Mouse (Mus musculus): ENCODE measurements around the gene Tlr12.

Tlr12 gene

DNA sequence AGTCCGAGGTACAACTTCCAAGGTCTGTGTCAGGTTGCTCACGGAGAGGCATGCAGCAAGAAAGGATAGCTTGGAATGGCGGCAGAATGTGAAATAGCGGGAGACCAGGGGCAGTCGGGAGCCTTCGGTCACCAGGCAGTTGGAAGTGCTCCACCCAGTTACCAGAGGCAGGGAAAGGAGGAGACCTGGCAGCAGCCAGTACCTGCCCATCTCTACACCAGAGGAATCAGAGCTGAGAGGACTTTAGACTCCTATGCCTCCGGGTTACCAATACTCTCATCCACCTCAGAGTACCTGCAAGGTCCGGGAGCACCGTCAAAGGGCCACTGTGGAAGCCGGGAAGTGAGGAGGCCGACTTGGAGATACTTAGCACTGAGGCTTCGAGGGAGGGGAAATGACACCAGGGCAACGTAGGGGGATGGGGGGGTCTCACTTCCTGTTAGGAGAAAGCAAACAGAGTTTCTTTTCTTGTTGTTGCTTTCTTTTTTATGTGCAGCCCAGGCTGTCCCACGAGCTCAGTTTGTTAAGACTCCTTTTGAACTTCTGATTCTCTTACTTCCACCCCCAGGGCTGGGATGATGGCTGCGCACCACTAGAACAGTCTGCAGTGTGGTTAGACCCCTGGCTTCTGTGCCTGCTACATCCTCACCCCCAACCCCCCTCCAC, at the start of gene Tlr12:
Gene Tlr12, minus strand, starts transcription at position 374 of the 666 bp plus-strand sequence.
- 68% methylated on average over 15 of the region's 15 CpGs for WGBS

DNA sequence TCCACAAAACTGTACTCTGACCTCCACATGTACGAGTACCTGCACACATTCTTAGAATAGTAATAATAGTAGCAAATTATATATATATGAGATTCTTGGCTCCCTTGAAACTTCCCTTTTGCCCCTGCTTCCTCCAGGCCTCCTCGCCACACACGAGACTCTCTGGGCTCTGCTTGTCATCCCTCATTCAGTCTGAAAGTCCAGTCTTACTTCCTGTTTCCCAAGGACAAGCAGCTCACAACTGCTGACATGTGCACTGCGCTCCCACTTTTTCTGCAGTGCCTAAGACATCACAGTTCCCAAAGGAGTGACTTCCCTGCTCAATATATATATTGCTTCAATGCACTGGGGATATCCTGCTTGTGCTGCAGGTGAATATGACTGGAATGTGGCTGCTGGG, 48.8 kb upstream of the Tlr12 start:
- WGBS = 77% methylated on average over 4 of the region's 4 CpGs

DNA sequence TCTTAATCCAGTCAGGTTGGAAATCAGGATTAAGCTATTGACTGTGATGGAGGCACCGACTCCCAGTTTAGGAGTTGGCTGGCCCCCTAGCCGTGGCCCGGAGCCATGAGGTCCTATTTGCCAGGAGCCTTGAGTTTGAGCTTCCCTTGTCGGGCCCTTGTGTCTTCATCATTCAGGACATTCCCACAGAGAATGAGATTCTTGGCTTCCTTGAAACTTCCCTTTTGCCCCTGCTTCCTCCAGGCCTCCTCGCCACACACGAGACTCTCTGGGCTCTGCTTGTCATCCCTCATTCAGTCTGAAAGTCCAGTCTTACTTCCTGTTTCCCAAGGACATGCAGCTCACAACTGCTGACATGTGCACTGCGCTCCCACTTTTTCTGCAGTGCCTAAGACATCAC, 47.9 kb upstream of the Tlr12 start:
- WGBS = 72% methylated on average over 7 of the region's 7 CpGs

DNA sequence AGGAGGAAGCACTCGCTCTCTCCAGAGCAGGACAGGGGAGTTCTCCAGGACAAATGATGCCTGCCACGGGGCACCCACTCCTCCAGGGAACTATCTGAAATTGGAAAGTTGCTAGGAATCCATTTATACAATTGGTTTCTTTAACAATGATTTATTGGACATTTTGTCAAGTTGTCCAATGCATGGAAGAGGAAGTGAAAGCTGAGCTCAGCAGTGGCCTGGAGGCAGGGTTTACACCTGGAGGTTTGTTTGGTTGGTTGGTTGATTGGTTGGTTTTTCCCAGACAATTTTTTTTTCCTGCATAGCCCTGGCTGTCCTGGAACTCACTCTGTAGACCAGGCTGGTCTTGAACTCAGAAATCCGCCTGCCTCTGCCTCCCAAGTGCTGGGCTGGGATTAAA, 45.6 kb upstream of the Tlr12 start:
- 88% methylated on average over 3 of the region's 3 CpGs for WGBS

DNA sequence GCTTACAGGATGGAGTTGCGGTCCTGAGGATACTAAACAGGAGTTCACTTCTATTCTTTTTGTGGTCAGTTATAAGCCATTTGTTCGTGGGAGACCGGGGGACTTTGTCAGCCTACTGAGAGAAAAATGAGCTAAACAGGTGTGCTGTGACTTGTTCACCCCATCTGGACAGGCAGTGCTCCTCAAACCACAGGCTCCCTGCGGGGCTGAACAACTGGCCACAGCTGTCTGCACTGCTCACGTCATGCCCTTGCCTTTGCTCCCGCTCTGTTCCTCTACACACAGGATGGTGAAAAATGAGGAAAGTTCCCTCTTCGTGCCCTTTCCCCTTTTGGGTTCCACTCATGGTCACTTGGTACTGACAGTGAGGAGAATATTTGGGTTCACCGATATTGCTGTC, 42.6 kb upstream of the Tlr12 start:
- 90% methylated on average over 8 of the region's 8 CpGs for WGBS

DNA sequence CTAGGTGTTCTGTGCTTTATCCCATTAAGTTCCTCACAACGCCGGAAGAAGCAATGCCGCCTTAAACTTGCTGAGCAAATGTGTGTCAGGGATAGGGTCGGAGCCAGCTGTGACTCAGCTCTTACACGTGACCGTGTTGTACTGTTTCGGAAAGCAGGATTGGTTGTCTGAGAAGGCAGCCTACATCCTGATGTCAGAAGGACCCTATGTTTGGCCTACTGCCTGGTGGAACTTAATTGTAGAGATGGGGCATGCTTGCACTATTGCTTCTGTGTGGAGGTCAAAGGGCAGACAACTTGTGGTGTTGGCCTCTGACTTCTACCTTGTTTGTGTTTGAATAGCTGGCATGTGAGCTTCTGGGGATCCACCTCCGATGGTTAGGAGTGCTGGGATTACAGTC, 41.8 kb upstream of the Tlr12 start:
- WGBS = 63% methylated on average over 8 of the region's 8 CpGs

DNA sequence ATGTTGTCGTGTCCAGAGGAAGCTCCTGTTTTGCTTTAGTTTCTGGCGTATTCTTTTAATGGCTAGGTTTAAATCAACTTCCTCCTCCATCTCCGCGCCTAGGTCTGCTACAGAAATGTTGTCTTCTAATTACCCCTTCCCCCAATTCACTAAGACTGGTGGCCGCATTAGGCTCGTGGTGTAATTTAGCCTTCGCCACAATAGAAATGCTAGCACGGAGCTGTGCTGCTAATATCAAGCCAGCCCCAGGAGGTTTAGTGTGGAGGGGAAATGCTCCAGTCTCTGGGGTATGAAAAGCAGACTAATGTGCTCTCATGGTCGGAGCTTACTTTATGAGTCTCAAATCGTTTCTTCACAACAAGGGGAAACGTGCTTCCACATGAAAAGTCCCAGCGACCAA, 37.0 kb upstream of the Tlr12 start:
- 6% methylated on average over 12 of the region's 12 CpGs for WGBS

DNA sequence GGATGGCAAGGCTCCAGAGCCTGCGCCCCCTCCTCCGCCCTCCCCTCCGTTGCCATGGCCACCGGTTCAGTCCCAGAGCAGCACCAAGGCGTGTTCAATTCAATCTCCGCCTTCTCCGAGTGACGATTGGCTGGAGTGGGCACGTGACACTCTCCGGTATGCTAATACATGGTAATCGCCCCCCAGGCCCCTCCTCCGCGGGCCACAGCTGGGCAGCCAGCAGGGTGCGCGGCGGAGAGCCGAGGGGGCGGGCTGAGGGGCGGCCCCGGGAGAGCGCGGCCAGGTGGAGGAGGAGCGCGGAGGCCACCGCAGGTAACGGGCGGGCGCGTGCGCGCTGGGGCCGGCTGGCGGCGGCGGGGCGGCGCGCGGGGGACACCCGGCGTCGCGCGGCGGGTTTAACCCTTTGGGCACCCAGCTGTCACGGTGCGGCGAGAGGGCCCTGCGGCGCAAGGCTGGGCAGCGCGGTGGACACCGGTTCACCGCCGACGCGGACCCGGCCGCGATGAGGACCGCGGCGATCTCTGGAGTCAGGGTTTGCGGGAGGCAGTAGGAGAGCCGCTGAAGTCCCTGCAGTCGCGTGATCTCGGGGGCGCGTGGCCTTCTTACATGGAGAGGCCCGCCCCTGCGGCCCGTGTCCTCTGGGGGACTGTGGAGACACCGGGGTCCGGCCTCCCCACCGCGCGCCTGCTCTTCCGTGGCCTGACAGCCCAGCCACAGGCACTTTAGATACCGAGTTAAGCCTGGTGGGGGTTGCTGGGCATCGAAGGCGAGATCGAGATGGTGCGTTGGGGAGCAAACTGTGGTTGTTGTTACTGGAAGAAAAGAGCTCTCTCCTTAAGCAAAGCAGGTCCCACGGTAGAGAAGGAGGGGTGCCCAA, 36.3 kb upstream of the Tlr12 start, which contains the start of gene Phc2:
Gene Phc2, plus strand, starts transcription at position 198 of the 877 bp plus-strand sequence.
- WGBS = under 1% methylated on average over 85 of the region's 85 CpGs

DNA sequence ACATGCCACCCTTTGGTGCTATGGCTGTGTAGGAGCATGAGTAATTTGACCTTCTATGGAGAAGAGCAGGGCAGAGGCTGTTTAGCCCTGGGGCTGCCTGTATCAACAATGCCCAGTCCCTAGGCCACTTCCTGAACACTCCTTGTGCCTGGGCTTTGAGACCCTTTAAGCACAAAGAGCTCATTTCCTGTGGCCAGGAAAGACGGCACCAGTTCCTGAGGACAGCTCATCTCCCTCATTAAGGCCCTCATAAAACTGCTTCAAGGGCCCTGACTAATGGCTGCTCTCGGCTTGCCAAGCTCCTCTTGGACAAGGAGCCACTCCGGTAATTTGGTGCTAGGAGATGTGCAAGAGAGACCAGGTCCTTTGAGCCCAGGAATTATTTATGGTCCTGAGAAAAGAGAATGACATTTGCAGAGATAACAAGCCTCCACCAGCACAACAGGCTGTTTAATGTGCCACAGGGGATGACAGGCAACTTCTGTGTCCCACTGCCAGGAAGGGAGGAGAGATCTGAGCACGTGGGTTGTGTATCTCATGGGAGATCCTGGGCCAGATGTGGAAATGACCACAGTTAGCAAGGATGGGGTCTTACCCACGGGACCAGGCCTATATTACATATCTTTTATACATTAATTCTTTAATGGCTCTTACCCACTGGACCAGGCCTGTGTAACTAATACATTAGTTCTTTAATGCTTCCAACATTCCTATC, 34.3 kb upstream of the Tlr12 start:
- 58% methylated on average over 5 of the region's 5 CpGs for WGBS

DNA sequence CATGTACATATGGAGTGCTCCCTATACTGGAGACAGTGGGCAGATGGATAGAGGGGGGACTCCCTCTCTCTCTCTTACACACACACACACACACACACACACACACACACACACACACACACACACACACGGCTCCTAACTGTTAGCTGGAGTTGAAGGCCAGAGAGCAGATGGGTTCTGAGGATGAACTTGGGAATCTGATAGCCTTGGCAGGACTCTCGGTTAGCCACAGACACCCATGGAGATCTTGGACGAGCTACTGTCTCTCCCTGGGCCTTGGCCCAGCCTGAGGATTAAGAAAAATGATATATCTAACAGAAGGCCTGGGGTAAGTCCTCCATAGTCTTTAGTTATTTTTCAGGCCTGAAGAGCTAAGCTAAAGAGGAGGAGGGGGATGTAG, 33.1 kb upstream of the Tlr12 start:
- WGBS = 85% methylated on average over 3 of the region's 3 CpGs

DNA sequence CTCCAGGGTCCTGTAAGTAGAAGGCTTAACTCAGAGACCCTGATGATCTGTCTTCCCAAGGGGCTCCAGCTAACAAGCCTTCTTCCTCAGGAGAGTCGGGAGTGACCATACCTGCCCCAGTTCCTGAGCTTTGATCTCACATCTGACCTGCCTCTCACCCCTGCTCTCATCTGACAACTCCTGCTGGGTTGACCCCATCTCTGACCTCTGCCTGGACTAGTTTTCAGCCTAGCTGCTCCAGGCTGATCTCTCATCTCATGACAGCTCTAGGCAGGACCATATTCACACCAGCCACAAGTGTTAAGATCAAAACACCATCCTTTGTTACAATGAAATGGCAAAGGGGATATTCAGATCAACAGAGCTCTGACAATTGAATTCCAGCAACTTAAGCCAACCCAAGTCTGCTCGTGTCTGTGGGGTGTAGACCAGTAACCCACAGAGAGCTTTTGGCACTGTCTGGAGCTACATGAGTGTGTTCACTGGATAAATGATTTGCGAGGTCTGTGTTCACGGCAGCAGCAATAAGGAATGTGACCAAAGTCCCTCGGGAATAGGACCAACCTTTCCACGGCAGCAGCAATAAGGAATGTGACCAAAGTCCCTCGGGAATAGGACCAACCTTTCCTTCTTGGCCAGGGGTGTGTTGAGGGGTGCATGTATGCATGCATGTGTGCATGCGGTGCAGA, 30.3 kb upstream of the Tlr12 start:
- 81% methylated on average over 8 of the region's 8 CpGs for WGBS

DNA sequence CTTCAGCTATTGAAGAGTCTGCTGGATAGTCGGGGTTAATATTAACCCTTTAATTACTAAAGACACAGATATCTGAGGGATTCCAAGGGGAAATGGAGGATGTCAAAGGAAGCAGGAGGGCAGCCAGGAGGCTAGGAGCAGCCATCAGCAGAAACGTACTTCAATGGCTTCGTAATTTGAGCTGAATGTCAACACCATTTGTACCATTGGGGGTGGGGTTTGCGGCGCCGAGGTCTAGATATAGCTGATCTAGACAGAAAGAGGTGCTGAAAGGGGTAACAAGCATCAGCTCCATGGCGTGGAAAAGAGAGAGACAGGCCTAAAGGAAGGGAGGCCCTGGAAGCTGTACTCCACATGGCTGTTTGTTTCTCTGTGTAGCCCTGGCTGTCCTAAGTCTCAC, 28.3 kb upstream of the Tlr12 start:
- WGBS = 63% methylated on average over 7 of the region's 7 CpGs

DNA sequence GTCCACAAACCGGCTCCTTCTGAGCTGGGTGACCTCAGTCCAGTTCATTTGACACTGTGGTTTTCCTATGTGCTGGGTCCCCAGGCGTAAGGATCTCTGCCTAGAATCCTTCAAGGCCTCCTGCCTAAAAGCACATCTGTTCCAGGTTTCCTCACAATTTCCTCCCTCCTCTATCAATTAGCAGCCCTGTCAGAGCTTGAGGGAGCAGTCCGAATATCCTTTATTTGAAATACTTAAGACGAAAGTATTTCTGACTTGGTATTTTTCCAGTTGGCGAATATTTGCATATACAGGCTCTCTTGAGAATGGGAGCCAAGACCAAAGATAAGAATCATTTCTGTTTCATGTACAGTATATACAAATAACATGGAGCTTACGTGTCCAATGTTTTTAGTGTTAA, 27.5 kb upstream of the Tlr12 start:
- 78% methylated on average over 6 of the region's 6 CpGs for WGBS

DNA sequence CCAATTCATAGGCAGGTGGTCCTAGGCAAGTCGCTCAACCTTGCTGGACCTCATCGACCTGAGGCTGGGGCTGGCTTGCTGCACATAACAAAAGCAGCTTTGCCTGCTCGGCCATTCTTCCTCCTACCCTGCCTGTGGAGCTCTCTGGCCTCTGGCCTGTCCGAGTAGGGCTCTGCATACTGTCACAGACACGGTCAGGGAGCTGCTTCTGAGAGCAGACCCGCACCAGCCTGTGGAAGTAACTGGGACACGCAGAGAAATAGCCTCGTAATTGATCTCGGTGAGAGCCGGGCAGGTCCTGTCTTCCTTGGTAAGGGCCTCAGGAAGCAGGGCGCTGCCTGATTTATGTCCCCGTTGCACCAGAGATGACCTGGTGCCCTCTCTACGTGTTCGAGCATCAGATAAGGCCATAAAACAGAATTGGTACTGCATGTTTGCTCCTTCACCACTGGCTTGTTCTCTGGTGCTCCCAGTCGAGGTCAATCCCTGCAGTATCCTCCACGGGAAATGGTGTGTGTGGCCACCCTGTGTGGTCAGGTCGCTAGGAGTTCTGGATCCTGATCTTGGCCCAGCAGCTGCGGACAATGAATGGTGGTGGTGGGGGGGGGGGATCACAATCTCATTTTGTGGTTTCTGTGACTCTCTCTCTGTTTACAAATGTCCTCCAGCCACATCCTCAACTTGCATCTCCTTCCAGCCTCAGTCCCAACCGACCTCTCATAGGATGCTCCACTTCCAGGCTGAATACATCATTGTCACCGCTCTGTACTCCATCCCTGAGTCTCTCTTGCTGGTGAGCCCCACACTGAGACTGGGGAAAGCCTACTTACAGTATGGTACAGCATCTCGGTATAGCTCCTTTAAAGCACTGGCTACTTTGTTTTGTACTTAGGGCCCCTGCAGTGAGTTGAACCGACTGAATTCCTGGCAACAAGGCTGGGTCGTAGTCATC, 23.6 kb upstream of the Tlr12 start:
- WGBS = 79% methylated on average over 23 of the region's 23 CpGs

DNA sequence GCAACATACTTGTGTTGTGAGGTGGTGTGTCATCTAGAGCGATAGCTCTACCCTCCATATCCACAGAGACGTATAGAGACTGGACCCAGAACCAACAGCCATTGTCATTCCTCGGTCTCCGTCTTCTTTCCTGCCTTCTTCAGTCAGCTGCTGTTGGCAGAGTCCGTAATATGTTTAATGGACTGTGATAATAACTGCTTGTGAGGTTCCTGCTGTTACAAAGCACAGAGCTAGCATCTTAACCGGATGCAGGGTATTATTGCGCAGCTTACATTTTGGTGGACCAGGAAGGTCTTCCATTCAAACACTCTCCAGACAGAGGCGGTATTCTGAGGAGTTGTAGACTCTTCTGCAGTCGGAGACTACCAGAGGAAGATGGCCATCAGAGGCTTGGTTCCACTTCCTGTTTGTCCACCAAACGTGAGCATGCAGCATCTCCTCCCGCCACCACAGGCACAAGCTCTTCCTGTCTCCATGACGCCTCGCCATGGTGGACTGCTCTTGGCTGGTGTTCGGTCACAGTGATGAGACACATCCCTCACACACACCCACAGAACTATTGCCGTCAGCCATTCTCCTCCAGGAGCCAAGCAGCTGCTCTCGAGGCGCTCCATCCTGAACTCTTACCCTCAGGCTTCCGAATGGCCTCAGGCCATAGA, 20.0 kb upstream of the Tlr12 start:
- 76% methylated on average over 18 of the region's 18 CpGs for WGBS

DNA sequence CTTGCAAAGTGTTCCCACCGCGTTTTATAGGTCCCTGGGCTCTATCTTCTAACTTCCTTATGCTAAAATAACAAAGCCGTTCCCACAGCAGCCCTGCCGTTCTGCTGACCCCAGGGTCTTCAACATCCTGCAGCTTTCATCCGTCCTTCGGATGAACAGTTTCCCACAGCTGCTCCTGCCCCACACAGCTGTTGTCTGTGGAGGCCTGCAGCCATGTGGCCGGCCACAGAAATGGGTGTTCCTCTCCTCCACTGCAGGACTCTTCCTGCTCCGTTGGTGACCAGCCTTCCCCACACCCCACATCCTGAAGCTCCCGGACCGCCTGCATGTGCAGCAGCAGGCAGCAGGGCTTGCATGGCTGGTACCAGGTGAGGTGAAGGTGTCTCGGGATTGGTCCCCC, 18.8 kb upstream of the Tlr12 start:
- WGBS = 72% methylated on average over 11 of the region's 11 CpGs

DNA sequence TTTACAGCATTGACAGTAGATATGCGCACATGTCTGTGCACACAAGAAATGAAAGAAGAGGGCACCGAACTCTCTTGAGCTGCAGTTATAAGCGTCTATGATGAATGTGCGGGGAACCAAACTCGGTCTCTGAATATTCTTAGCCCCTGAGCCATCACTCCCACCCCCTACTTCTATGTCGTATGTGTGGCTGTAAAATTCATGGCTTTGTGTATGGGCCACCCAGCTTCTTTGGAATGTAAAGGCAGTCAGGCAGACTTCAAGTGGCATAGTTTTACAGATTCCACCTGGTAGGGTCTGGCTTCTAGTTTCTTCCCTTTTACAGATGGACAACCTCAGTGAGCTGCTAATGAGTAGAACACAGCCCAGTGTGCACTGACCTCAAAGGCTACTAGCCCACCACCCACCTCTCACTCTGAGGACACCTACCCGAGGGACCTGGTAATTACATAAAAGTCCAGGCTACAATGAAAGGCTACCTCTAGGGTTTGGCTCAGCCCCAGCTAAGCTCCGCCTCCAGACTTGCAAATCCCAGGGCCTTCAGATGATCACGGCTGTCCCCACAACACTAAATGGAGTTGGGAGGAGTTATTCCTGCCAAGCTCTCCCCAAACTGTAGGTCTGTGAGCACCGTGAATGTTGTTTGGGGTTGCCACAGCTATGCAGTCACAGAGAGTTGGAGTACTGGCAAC, 17.6 kb upstream of the Tlr12 start:
- WGBS = 59% methylated on average over 10 of the region's 10 CpGs

DNA sequence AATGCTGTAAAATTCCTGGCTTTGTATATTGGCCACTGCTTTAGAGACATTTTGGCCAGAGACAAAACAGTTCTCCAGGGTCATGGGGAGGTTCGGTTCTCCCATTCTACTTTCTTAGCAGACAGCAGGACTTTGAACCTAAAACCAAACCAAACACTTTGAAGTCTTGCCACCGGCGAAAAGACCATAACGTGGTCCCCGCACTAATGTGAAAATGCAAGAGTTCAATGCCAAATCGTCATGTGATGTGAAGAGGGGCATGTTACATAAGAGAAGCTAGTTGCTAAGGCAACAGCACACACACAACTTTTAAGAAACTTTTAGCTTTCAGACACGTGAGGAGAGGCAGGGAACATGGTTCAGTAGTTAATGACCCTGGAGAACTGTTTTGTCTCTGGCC, 17.0 kb upstream of the Tlr12 start:
- WGBS = 36% methylated on average over 7 of the region's 7 CpGs

DNA sequence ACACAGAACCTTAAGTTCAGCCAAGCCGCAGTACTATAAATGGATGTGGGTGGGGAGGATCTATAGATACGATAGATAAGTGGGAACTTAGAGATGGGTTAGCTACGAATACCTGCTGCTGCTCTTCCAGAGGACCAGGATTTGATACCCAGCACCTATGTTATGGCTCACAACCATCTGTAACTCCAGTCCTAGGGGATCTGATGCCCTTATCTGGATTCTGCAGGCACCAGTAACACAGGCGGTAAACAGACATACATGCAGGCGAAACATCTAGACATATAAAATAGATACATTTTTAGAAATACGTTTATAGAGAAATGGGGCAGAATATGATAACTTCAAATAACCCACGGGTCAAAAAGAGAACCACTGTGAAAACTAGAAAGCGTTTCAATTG, 2.7 kb upstream of the Tlr12 start:
- WGBS = 90% methylated on average over 8 of the region's 8 CpGs

DNA sequence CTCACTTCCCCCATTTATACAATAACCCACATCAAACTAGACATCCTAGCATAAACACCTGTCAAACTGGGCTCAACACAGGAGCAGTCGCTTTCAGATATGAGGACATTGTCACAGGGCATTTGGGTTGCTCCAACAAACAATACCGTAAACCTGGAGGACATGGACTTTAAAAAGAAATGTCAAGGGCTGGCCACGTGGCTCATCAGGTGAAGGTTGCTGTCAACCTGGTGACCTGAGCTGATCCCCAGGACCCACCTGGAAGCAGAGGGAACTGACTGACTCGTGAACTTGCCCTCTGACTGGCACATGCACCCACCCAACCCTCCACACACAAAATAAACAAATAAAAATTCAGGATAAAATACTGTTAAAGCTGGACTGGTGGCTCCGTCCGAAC, 2.2 kb upstream of the Tlr12 start:
- WGBS = 95% methylated on average over 6 of the region's 6 CpGs

Measured in cerebral cortex, adult 2 months (tissue).